Mouse (Mus musculus) testis, postnatal 14 days (tissue): ENCODE data around the gene Il22.
"Not testable (repeated sequence)": the region's sequence is repeated elsewhere in the genome, so short reads cannot be mapped to it uniquely, and the experiment has no call there.

Experiments used
- DNase-seq: peaks from one replicate; pipeline ENCODE4 v3.0.0; 2021; ENCODE audit warnings: low spot score

Gene Il22

GRCm38 (mm10) chr10:118204642-118205041, at the start of gene Il22:
Il22 (plus strand) TSS chr10:118204942.
- DNase-seq, result no peak

GRCm38 (mm10) chr10:118155932-118156331, 48.8 kb upstream of the Il22 start:
- DNase-seq, result no peak

- no peak for DNase-seq
Observed at GRCm38 (mm10) chr10:118161131-118161530, 43.6 kb upstream of the Il22 start.

GRCm38 (mm10) chr10:118169212-118169611, 35.5 kb upstream of the Il22 start:
- DNase-seq, result no peak

- no peak for DNase-seq
Observed at GRCm38 (mm10) chr10:118172416-118172815, 32.3 kb upstream of the Il22 start.

- no peak for DNase-seq
Observed at GRCm38 (mm10) chr10:118172876-118173275, 31.9 kb upstream of the Il22 start.

- not testable (repeated sequence) for DNase-seq
Observed at GRCm38 (mm10) chr10:118175542-118175941, 29.2 kb upstream of the Il22 start.

GRCm38 (mm10) chr10:118178735-118179151, 26.0 kb upstream of the Il22 start:
- DNase-seq, result no peak

GRCm38 (mm10) chr10:118179265-118179664, 25.5 kb upstream of the Il22 start:
- no peak for DNase-seq

- DNase-seq, result not testable (repeated sequence)
Observed at GRCm38 (mm10) chr10:118195150-118195549, 9.6 kb upstream of the Il22 start.

GRCm38 (mm10) chr10:118215719-118216393, 11.1 kb downstream of the Il22 start:
- not testable (repeated sequence) for DNase-seq

GRCm38 (mm10) chr10:118227629-118228028, 22.9 kb downstream of the Il22 start:
- DNase-seq, result not testable (repeated sequence)

- DNase-seq, result not testable (repeated sequence)
Observed at GRCm38 (mm10) chr10:118232607-118233006, 27.9 kb downstream of the Il22 start.

- not testable (repeated sequence) for DNase-seq
Observed at GRCm38 (mm10) chr10:118240680-118241079, 35.9 kb downstream of the Il22 start, which contains the start of gene Gm32717. Gm32717 (minus strand) TSS chr10:118240780.

GRCm38 (mm10) chr10:118249006-118249595, 44.4 kb downstream of the Il22 start:
- not testable (repeated sequence) for DNase-seq

GRCm38 (mm10) chr10:118250852-118251295, 46.1 kb downstream of the Il22 start:
- DNase-seq, result peak; percentile 2

- DNase-seq, result not testable (repeated sequence)
Observed at GRCm38 (mm10) chr10:118258388-118258787, 53.6 kb downstream of the Il22 start, which contains the start of gene Gm32802. Gm32802 (plus strand) TSS chr10:118258688.
